Mouse (Mus musculus): ENCODE results near the gene Zfp974. TPM values are rescaled to one million over a fixed set of nuclear protein-coding genes. Genes with fewer than 3 reads are reported as not detected.

The Zfp974 gene
- total RNA-seq, 2 experiments from 2014 or later, result 15.2 to 18.7 TPM

GRCm38 (mm10) chr7:27859301-27860251, 69.7 kb downstream of the Zfp974 start:
- TF ChIP-seq CTCF (conservative IDR thresholded peaks at IDR 0.05), result no peak
- no peak for DNase-seq (ENCODE audit: low spot score in 2 of 2)
- H3K4me3 ChIP-seq, result peak overlapping the region; percentile 74
- H3K27ac ChIP-seq, result peak overlapping the region; percentile 75

Other genes starting within 250 kb of the Zfp974 start
- 10 to 100 TPM in 1 of 2 experiments, 1 to 10 TPM in 1; 10.0 TPM for gene Zfp607b, start 240.1 kb downstream of the Zfp974 start, total RNA-seq (2021)
- 10 to 100 TPM; 37.5 to 38.6 TPM for gene Zfp60, start 198.1 kb downstream of the Zfp974 start, total RNA-seq (2021)
- 1 to 10 TPM; 7.6 to 8.7 TPM for gene Zfp626, start 122.3 kb downstream of the Zfp974 start, total RNA-seq (2021)
- 1 to 10 TPM; 4.0 to 4.4 TPM for gene Zfp59, start 90.9 kb downstream of the Zfp974 start, total RNA-seq (2021)
- 1 to 10 TPM; 2.6 to 2.9 TPM for gene Zfp607a, start 71.9 kb downstream of the Zfp974 start, total RNA-seq (2021)
- 10 to 100 TPM; 19.3 to 21.8 TPM for gene Zfp780b, start 49.7 kb upstream of the Zfp974 start, total RNA-seq (2021)
- 1 to 10 TPM; 6.1 to 6.9 TPM for gene Zfp850, start 84.7 kb upstream of the Zfp974 start, total RNA-seq (2021)
- 100 to 1,000 TPM; 132 to 133 TPM for gene Psmc4, start 120.6 kb upstream of the Zfp974 start, total RNA-seq (2021)
- gene Fcgbp, start 141.8 kb upstream of the Zfp974 start, total RNA-seq (2021), result 1 to 10 TPM in 1 of 2 experiments, under 1 TPM in 1; 0.95 to 1.2 TPM
- under 1 TPM in 1 of 2 experiments, not detected in 1; 0.05 TPM for gene 9530053A07Rik, start 200.0 kb upstream of the Zfp974 start, total RNA-seq (2021)
- gene Fbl, start 240.2 kb upstream of the Zfp974 start, total RNA-seq (2021), result 10 to 100 TPM; 51.7 to 52.3 TPM